In genomic region chr14:27262349-27262748, GRCm38 (mm10) we compare ENCODE assay signal across 21 mouse cellular contexts.
DNase-seq lines count a peak whose midpoint lies in the region; ATAC-seq lines count a peak whose summit lies in the region.
"Had no signal": no experiment of that assay in that cellular context is flagged by ENCODE, and none has a peak within 500 bp of the region (broad histone marks: within the 10 kb centered on the region; RNA-seq: fewer than 3 reads in every experiment).

No protein-coding gene starts in this region.

- DNase-seq in CD4-positive helper T cell, adult 2 months (ENCODE audit: low read depth, low spot score): peak; percentile 65
- DNase-seq in induced T-regulatory cell, adult 2 months (ENCODE audit: low read depth): peak; percentile 58
- peak; percentile 46 for DNase-seq in naive thymus-derived CD4-positive, alpha-beta T cell, adult 2 months (ENCODE audit: low read depth)
- no peak for DNase-seq in urinary bladder, postnatal 10 days (ENCODE audit: low spot score)
- DNase-seq in kidney, adult 8-10 months: no peak
- no peak for DNase-seq in right cerebral cortex, postnatal 14 days
- DNase-seq: adrenal gland, adult 2 months; adrenal gland, postnatal 10 days; adrenal gland, postnatal 25 days; B cell, adult 2 months; cerebellum, adult 11 months; cerebellum, adult 18-20 months; cerebellum, adult 8-10 months; cerebellum, adult 9-11 months; cerebellum, postnatal 14 days; cerebellum, postnatal 36 days; embryo, embryonic 11 days had no signal

- peak; percentile 34 for ATAC-seq in CD4-positive, CD25-positive, alpha-beta regulatory T cell, adult 4 months
- ATAC-seq: forebrain, embryonic 14.5 days; forebrain, embryonic 16.5 days; Patski had no signal

Comparison
In these comparisons a context has a peak if more than half of its experiments do, and no peak if none do; other contexts are left out.
1. DNase-seq: peak in CD4-positive helper T cell, adult 2 months (single experiment), induced T-regulatory cell, adult 2 months (single experiment) and naive thymus-derived CD4-positive, alpha-beta T cell, adult 2 months (single experiment); none in urinary bladder, postnatal 10 days (single experiment), kidney, adult 8-10 months (0 of 2) and right cerebral cortex, postnatal 14 days (single experiment).